Mouse (Mus musculus) forebrain, embryonic 14.5 days (tissue): ENCODE measurements around the gene Bricd5. TPM values are rescaled to one million over a fixed set of nuclear protein-coding genes. Genes with fewer than 3 reads are reported as not detected.

Experiments used
- ATAC-seq: fragments of 200-750 bp; cut with Nextera tagmentation; 2 replicates; pipeline ENCODE4 v1.8.0; 2017; ENCODE audit warnings: mild to moderate bottlenecking, moderate library complexity
- DNase-seq: peaks from one replicate; pipeline ENCODE4 v3.0.0-alpha.2; 2015; ENCODE audit warnings: low spot score
- H3K27ac ChIP-seq: fragments of 300-500 bp; sonication (generic); 2 replicates; pipeline ENCODE4 v1.5.1; 2014; ENCODE audit warnings: low read depth, mild to moderate bottlenecking, control low read depth, low read length, moderate library complexity
- H3K27me3 ChIP-seq: fragments of 300-500 bp; sonication (generic); replicated peaks from 2 replicates; pipeline ENCODE4 v1.6.1; 2014; ENCODE audit warnings: low read length, control low read depth, mixed read lengths; ENCODE audit not compliant: control insufficient read depth, insufficient read depth
- H3K36me3 ChIP-seq: fragments of 300-500 bp; sonication (generic); 2 replicates; pipeline ENCODE4 v1.6.1; 2014; ENCODE audit warnings: low read length, control low read depth; ENCODE audit not compliant: control insufficient read depth, insufficient read depth
- H3K4me1 ChIP-seq: fragments of 300-500 bp; sonication (generic); 2 replicates; pipeline ENCODE4 v1.6.1; 2014; ENCODE audit warnings: antibody characterized with exemption, low read length, control low read depth; ENCODE audit not compliant: control insufficient read depth, insufficient read depth
- H3K4me2 ChIP-seq: fragments of 300-500 bp; sonication (generic); 2 replicates; pipeline ENCODE4 v1.6.1; 2014; ENCODE audit warnings: mild to moderate bottlenecking, control low read depth, low read length
- H3K4me3 ChIP-seq: fragments of 300-500 bp; sonication (generic); 2 replicates; pipeline ENCODE4 v1.5.1; 2014; ENCODE audit warnings: low read depth, low read length, control low read depth
- H3K9ac ChIP-seq: fragments of 300-500 bp; sonication (generic); 2 replicates; pipeline ENCODE4 v1.6.1; 2014; ENCODE audit warnings: mild to moderate bottlenecking, low read length, control low read depth, moderate library complexity
- H3K9me3 ChIP-seq: fragments of 300-500 bp; sonication (generic); replicated peaks from 2 replicates; pipeline ENCODE4 v1.6.1; 2016; ENCODE audit warnings: low read length, control low read depth, mixed read lengths; ENCODE audit not compliant: control insufficient read depth
- WGBS: fragments of 180-500 bp; shearing (Covaris S2); extraction: QIAGEN DNeasy Blood & Tissue Kit; methylation state at CpG from one replicate; pipeline ENCODE4 v1.1.7; 2014; 5-methylcytosine and 5-hydroxymethylcytosine counted together
- polyA plus RNA-seq: library from polyadenylated mRNA; unstranded; fragments of >200 nt; fragmentation: Nextera tagmentation; extraction: Ambion mirVana; gene quantifications from 2 replicates; pipeline ENCODE4 v1.2.1, GENCODE M21; 2014

The Bricd5 gene
- polyA plus RNA-seq, 1 experiment from 2014 or later = 0.38 TPM

- Histone ChIP-seq H3K9ac (no peak overlapping the region), H3K4me3 (no peak overlapping the region), H3K4me2 (no peak overlapping the region), H3K27ac (no peak overlapping the region), H3K27me3 (no peaks in the 10 kb centered on the region), H3K9me3 (no peaks in the 10 kb centered on the region), H3K36me3 (peaks cover 88% of the 10 kb centered on the region), H3K4me1 (no peaks in the 10 kb centered on the region)
- no peak for DNase-seq
- 90% methylated on average over 8 of the region's 8 CpGs for WGBS
- no peak for ATAC-seq
These were observed 33.3 kb upstream of the Bricd5 start for GRCm38 (mm10) chr17:24440377-24440776.

GRCm38 (mm10) chr17:24441148-24441547 lies 32.5 kb upstream of the Bricd5 start:
- Histone ChIP-seq H3K27me3 (no peaks in the 10 kb centered on the region), H3K9ac (no peak overlapping the region), H3K36me3 (peaks cover 93% of the 10 kb centered on the region), H3K4me3 (no peak overlapping the region), H3K4me2 (no peak overlapping the region), H3K27ac (no peak overlapping the region), H3K4me1 (no peaks in the 10 kb centered on the region), H3K9me3 (no peaks in the 10 kb centered on the region)
- no peak for ATAC-seq
- peak; percentile 17 for DNase-seq
- WGBS = 66% methylated on average over 2 of the region's 2 CpGs

- no peaks in the 10 kb centered on the region for H3K4me1 ChIP-seq
- no peak overlapping the region for H3K9ac ChIP-seq
- H3K27ac ChIP-seq = no peak overlapping the region
- no peaks in the 10 kb centered on the region for H3K27me3 ChIP-seq
- WGBS = 91% methylated on average over 14 of the region's 14 CpGs
- DNase-seq = no peak
- ATAC-seq = no peak
- H3K36me3 ChIP-seq = peaks cover 98% of the 10 kb centered on the region
- H3K4me2 ChIP-seq = no peak overlapping the region
- H3K4me3 ChIP-seq = no peak overlapping the region
- no peaks in the 10 kb centered on the region for H3K9me3 ChIP-seq
These were observed 31.6 kb upstream of the Bricd5 start for GRCm38 (mm10) chr17:24442107-24442506.

DNA sequence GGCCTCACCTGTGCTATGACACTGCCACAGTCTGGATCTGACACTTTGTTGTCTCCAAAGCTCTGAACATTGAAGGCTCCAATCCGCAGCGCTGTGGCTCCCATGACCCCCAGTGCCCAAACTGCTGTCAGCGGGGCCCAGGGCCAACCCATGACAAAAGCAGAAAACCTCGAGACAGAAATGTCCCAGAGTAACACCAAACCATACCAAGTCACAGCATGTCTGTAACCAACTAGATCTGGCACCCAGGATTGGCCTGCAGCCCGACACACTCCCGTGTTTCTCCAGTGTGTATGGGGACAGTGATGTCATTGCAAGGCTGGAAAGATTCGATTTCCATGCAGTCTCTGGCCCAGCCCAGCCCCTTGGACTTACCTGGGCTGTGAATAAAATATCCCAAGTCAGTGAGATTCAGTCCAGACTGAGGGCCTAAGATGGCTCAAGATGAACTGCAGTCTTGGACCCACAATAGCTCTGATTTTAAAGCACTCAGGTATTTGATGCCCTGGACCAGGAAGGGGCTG lies 31.0 kb upstream of the Bricd5 start, which contains the start of gene Dnase1l2:
Gene Dnase1l2 (minus strand): TSS at position 474 of the 524 bp plus-strand sequence.
- Histone ChIP-seq H3K4me1 (no peaks in the 10 kb centered on the region), H3K9ac (no peak within 1 kb of the TSS), H3K27ac (no peak within 1 kb of the TSS), H3K9me3 (no peaks in the 10 kb centered on the region), H3K27me3 (no peaks in the 10 kb centered on the region), H3K4me3 (no peak within 1 kb of the TSS), H3K4me2 (no peak within 1 kb of the TSS), H3K36me3 (peaks cover 99% of the 10 kb centered on the region)
- 79% methylated on average over 7 of the region's 7 CpGs for WGBS
- ATAC-seq (no peak), DNase-seq (no peak)

GRCm38 (mm10) chr17:24443409-24443808 lies 30.3 kb upstream of the Bricd5 start:
- DNase-seq (no peak), ATAC-seq (no peak)
- no peak overlapping the region for H3K27ac ChIP-seq
- H3K4me3 ChIP-seq = no peak overlapping the region
- WGBS = 89% methylated on average over 4 of the region's 4 CpGs
- no peaks in the 10 kb centered on the region for H3K9me3 ChIP-seq
- peaks cover 99% of the 10 kb centered on the region for H3K36me3 ChIP-seq
- H3K4me1 ChIP-seq = no peaks in the 10 kb centered on the region
- H3K4me2 ChIP-seq = no peak overlapping the region
- no peaks in the 10 kb centered on the region for H3K27me3 ChIP-seq
- H3K9ac ChIP-seq = no peak overlapping the region

- WGBS = 95% methylated on average over 8 of the region's 8 CpGs
- Histone ChIP-seq H3K4me3 (no peak overlapping the region), H3K27ac (no peak overlapping the region), H3K36me3 (peaks cover 98% of the 10 kb centered on the region), H3K27me3 (no peaks in the 10 kb centered on the region), H3K9me3 (no peaks in the 10 kb centered on the region), H3K4me1 (no peaks in the 10 kb centered on the region), H3K4me2 (no peak overlapping the region), H3K9ac (no peak overlapping the region)
- DNase-seq (no peak), ATAC-seq (no peak)
These were observed 27.1 kb upstream of the Bricd5 start for GRCm38 (mm10) chr17:24446590-24446989.

DNA sequence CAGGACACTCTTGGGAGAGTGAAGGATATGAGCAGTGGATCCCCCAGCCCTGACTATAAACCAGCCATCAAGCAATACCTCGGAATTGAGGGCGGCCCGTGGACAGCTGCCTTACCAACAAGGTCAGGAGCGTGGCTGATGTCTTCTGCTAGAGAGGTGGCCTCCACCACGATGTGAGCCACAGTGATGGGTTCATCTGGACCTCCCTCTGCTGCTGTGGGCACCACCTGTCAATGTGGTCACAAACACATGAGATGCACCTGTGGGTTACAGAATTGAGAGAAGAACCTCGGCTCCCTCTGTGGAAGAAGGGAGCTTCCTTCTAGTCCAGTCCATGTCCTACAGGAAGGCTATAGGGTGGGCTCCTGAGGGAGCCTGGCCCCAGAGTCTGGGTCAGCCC lies 24.2 kb upstream of the Bricd5 start:
- 87% methylated on average over 6 of the region's 6 CpGs for WGBS
- no peak overlapping the region for H3K27ac ChIP-seq
- ATAC-seq = no peak
- H3K4me1 ChIP-seq = peaks cover 8% of the 10 kb centered on the region
- DNase-seq = no peak
- H3K9me3 ChIP-seq = no peaks in the 10 kb centered on the region
- peaks cover 70% of the 10 kb centered on the region for H3K36me3 ChIP-seq
- no peaks in the 10 kb centered on the region for H3K27me3 ChIP-seq
- no peak overlapping the region for H3K9ac ChIP-seq
- H3K4me2 ChIP-seq = no peak overlapping the region
- H3K4me3 ChIP-seq = no peak overlapping the region

DNA sequence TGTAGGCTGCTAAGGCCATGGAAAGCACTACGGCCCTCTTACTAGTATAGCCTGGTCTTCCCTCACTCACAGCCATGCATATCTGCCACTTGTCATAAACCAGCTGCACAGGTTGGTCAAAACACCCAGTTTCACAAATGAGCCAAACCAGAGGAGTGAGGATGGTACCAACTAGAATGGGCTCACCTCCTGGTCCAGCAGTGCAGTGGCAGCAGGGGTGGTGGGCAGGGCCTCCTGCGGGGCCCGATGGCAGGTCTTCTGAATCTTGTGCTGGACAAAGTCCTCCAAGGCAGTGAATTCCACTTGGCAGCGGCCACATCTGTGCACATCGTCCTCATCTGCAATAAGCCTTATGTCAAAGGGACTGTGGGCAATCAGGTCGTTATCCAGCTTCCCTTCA lies 22.5 kb upstream of the Bricd5 start:
- WGBS = 97% methylated on average over 6 of the region's 6 CpGs
- H3K9ac ChIP-seq = no peak overlapping the region
- H3K9me3 ChIP-seq = no peaks in the 10 kb centered on the region
- H3K4me2 ChIP-seq = no peak overlapping the region
- no peaks in the 10 kb centered on the region for H3K27me3 ChIP-seq
- no peak overlapping the region for H3K4me3 ChIP-seq
- no peak overlapping the region for H3K27ac ChIP-seq
- peaks cover 8% of the 10 kb centered on the region for H3K4me1 ChIP-seq
- no peak for ATAC-seq
- H3K36me3 ChIP-seq = peaks cover 53% of the 10 kb centered on the region
- DNase-seq = no peak

DNA sequence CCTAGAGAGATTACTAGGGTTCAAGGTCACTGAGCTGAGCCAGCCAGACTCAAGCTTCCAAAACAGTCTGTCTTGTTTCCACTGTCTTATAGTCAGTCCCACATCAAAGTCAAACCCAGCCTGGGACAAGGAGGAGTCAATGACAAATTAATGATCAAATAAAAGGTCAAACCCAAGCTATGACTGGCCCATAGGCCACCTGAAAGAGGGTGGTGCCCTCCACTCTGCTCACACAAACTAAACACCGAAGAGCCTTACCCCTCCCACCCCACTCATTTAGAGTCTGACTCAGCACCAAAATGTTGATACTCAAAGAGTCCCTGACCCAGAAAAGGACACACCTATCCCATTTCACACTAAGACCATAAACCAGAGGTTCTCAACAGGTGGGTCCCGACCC lies 20.3 kb upstream of the Bricd5 start:
- H3K9me3 ChIP-seq = no peaks in the 10 kb centered on the region
- no peak overlapping the region for H3K9ac ChIP-seq
- no peak overlapping the region for H3K4me3 ChIP-seq
- peaks cover 8% of the 10 kb centered on the region for H3K4me1 ChIP-seq
- WGBS = 92% methylated on average over 2 of the region's 2 CpGs
- no peaks in the 10 kb centered on the region for H3K27me3 ChIP-seq
- ATAC-seq (no peak), DNase-seq (no peak)
- H3K36me3 ChIP-seq = peaks cover 32% of the 10 kb centered on the region
- H3K4me2 ChIP-seq = peak overlapping the region; percentile 82
- H3K27ac ChIP-seq = no peak overlapping the region
